Mouse (Mus musculus): ENCODE measurements around the gene Rnf113a2. TPM values are rescaled to one million over a fixed set of nuclear protein-coding genes. Genes with fewer than 3 reads are reported as not detected.

The Rnf113a2 gene
- polyA plus RNA-seq, 1 experiment = 66.6 TPM

- TF ChIP-seq GATA1 (IDR thresholded peaks at IDR 0.05; ENCODE audit: low read length) = no peak
Measured at GRCm38 (mm10) chr12:84400068-84400467, 16.9 kb upstream of the Rnf113a2 start.

GRCm38 (mm10) chr12:84400653-84401052, 16.3 kb upstream of the Rnf113a2 start:
- no peak for TF ChIP-seq GATA1 (IDR thresholded peaks at IDR 0.05; ENCODE audit: low read length)

- TF ChIP-seq GATA1 (IDR thresholded peaks at IDR 0.05; ENCODE audit: low read length) = no peak
Measured at GRCm38 (mm10) chr12:84402923-84403322, 14.1 kb upstream of the Rnf113a2 start.

GRCm38 (mm10) chr12:84404541-84404940, 12.5 kb upstream of the Rnf113a2 start:
- TF ChIP-seq GATA1 (IDR thresholded peaks at IDR 0.05; ENCODE audit: low read length) = no peak

- no peak for TF ChIP-seq GATA1 (IDR thresholded peaks at IDR 0.05; ENCODE audit: low read length)
Measured at GRCm38 (mm10) chr12:84407259-84407658, 9.7 kb upstream of the Rnf113a2 start.

GRCm38 (mm10) chr12:84407874-84408818, 8.8 kb upstream of the Rnf113a2 start:
- no peak for TF ChIP-seq GATA1 (IDR thresholded peaks at IDR 0.05; ENCODE audit: low read length)

- TF ChIP-seq GATA1 (IDR thresholded peaks at IDR 0.05; ENCODE audit: low read length) = no peak
Measured at GRCm38 (mm10) chr12:84408819-84409507, 8.0 kb upstream of the Rnf113a2 start, which contains the start of the genes Entpd5 and Bbof1. Entpd5 (minus strand) TSS chr12:84409029. Bbof1 (plus strand) TSS chr12:84409071.

- no peak for TF ChIP-seq GATA1 (IDR thresholded peaks at IDR 0.05; ENCODE audit: low read length)
Measured at GRCm38 (mm10) chr12:84417605-84417922, 568 bp downstream of the Rnf113a2 start.

- TF ChIP-seq GATA1 (IDR thresholded peaks at IDR 0.05; ENCODE audit: low read length) = no peak
Measured at GRCm38 (mm10) chr12:84423990-84424389, 7.0 kb downstream of the Rnf113a2 start.

GRCm38 (mm10) chr12:84429825-84430224, 12.8 kb downstream of the Rnf113a2 start:
- no peak for TF ChIP-seq GATA1 (IDR thresholded peaks at IDR 0.05; ENCODE audit: low read length)

- TF ChIP-seq GATA1 (IDR thresholded peaks at IDR 0.05; ENCODE audit: low read length) = no peak
Measured at GRCm38 (mm10) chr12:84438697-84439096, 21.7 kb downstream of the Rnf113a2 start.

- no peak for TF ChIP-seq GATA1 (IDR thresholded peaks at IDR 0.05; ENCODE audit: low read length)
Measured at GRCm38 (mm10) chr12:84442526-84442925, 25.5 kb downstream of the Rnf113a2 start.

- no peak for TF ChIP-seq GATA1 (IDR thresholded peaks at IDR 0.05; ENCODE audit: low read length)
Measured at GRCm38 (mm10) chr12:84447386-84447785, 30.4 kb downstream of the Rnf113a2 start.

- TF ChIP-seq GATA1 (IDR thresholded peaks at IDR 0.05; ENCODE audit: low read length) = no peak
Measured at GRCm38 (mm10) chr12:84448181-84448580, 31.2 kb downstream of the Rnf113a2 start.

GRCm38 (mm10) chr12:84449887-84450286, 32.9 kb downstream of the Rnf113a2 start:
- no peak for TF ChIP-seq GATA1 (IDR thresholded peaks at IDR 0.05; ENCODE audit: low read length)

GRCm38 (mm10) chr12:84450351-84450717, 33.3 kb downstream of the Rnf113a2 start:
- no peak for TF ChIP-seq GATA1 (IDR thresholded peaks at IDR 0.05; ENCODE audit: low read length)
